Mouse (Mus musculus) adrenal gland, postnatal 4 days (tissue): ENCODE measurements at regions not wholly inside any gene's neighbourhood (a gene's known extent, or its start where the extent isn't known, plus 50 kb on each side); places are given as distances from the start of the nearest gene placed in this dataset.

Experiments used
- DNase-seq, 2 experiments: peaks; one replicate each; pipeline ENCODE4 v3.0.0; 2021 to 2022; ENCODE audit warnings: low spot score in 2 of 2, mixed read lengths in 2 of 2

DNA sequence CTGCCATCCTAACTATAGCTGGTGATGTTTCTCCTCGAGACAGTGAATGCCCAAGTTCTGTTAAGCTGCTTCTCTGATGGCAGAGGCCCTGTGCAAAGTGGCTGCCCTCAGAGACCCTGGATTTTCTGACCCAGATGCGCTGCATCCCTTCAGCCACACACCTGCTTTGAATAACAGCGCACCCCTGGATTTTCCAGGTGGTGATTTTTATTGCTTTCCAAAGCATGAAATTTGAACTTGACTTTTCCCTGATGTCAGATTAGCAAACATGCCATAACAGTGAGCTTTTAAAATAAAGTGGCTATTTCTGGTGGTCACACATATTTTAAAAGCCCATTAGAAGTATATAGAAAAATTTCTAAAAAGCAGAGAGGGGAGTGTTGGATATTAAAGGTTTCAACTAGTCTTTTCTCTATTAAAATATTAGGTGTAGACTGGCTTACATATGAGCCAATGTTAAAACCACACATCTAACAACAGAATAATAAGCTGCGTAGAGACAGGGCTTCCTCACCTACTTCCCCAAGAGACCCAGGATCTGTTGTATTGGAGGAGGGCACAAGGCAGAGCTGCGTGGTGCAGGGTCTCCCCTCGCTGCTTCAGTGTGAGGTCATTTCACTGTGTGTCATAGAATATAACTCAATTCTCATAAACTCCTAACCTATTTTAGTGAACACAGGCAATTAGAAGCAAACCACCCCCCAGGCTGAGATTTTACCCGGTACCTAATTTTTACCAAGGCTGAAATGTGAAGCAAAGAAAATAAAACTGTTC is 280.3 kb downstream of the Ccdc91 start:
- no peak for DNase-seq

DNA sequence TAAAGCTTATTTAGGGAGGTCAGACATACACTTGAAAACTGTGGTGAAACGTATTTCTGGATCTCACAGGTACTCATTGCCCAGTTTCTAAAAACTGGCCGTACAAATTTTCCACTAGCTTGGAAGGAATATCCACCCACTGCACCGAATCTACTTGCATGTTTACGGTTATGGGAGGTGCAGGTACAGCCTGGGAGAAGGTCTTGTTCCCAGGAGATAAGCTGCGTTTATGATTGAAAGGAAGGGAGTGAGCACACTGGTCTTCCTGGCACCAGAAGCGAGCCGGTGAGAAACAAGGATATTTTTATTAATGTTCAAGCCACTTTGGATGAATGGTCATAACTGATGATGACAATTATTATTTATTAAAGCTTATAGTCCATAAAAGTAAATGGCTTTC is 283.9 kb downstream of the Ccdc91 start:
- no peak for DNase-seq

DNA sequence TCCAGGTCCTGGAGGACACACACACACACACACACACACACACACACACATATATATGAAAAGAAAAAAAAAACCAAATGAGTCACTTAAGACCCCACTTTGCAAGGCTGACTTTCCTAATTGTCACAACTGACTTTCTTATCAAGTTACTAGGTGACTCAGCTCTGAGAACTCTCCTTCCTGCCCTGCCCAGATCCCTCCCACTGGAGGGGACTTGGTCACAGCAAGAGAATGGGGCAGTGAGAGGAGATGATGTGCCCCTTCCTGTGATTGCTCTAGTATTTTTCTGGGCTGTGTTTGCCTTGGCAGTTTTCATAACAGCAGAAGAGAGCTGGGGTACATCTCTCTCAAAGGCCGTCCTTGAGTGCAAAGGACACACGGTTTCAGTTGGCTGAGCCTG is 284.5 kb downstream of the Ccdc91 start:
- DNase-seq: no peak

DNA sequence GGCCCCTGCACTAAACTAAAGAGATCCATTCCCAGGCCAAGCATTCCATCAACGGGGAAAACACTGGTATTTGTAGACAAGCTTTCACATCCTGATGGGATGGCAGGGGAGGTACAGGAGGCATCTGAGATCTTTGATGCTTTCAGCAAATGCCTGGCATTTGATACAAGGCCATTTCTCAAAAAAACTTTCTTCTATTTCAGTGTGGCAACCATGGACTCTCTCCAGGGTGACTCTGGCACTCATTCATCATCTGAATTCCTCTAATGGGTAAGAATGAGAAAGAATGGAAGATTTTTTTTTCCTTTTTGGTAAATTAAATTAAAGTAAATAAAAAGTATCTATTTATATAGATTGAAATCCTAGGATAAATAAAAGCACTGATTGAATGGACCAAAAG is 281.8 kb upstream of the Far2 start:
- no peak for DNase-seq

DNA sequence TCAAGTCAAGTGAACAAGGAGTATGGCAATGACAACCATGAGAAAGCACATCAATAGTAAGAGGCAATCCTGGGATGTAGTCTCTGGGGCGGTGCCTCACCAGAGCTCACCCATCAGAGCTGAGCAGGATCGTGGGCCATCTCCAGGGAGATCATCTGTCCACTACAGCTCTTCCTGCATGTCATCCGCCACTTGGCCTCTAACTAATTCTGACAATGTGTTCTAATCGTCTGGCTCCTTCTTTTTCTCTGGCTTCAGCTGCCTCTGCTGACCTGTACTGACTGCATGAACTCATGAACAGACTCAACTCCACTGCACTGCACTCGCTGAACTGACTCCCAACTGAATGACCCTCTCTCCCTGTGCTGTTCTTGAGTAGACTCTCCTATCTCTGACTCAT is 277.9 kb upstream of the Far2 start:
- DNase-seq: no peak

DNA sequence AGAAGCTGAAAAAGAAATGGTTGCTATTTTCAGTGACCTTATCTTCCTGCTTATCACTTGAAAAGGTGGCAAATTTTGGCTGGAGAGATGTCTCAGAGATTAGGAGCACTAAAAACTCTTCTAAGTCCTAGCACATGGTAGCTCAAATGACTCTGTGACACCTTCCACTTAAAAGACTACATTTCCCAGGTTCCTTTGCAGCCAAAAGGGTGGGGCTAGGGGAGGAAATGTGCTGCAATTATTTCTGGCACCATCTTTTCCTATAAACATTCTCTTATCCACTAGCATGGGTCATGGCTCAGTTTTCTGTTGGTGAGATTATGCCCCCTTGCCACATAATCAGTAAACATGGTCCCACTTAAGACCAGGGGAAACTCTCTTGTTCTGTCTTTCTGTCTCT is 277.0 kb upstream of the Far2 start:
- no peak for DNase-seq

DNA sequence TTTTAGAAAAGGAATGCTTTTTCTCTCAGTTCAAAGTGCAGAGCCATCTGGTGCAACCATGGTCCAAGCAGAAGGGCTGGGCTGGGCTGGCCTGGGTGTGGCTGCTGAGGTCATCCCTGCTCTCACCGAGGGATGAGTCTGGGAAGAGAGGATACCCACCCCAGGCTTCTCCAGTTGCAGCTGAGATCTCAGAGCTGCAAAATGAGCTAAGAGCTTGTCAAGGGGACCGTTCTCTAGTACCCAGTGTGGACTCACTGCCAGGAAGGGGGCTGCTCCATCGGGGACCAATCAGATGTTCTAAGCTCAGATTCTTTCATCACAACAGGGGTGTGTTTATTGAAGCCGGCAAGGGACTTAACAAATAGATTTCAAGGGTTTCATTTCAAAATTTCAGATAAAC is 275.6 kb upstream of the Far2 start:
- no peak for DNase-seq

DNA sequence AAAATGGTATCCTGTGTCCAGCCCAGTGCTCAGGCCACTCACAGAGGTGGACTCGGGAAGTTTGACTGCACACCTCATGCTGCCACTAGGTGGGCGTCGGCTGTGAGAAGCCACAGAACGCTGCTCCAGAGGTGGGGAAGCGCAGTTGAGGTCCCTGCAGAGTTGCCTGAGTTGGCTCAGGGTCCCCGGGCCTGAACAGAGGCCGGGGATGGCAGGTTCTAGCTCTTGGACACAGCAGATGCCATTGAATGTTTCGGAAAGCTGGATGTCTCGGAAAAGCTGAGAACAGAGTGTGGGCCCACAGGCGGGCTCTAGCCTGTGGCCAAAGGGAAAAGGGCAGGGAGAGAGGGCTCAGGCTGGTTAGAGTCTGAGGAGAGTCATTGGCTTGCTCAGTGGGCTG is 273.2 kb upstream of the Far2 start:
- no peak for DNase-seq

DNA sequence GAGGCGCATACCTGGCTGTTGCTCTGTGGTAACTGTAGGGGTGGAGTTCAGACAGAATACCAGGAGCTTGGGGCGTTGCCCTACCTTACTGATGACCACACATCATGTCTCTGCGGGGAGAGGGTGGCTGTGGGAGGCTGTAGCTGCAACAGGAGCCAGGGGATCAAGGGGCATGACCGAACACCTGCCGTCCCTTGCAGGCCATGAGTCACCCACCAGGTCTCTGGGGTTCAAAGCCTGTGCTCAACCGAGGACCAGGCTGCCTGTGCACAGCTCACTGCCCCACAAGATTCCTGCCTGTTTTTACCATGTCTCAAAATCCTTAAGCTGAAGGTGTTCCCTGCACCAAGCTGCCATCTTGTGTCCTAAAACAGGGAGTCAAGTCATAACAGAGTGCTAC is 272.4 kb upstream of the Far2 start:
- DNase-seq: no peak

DNA sequence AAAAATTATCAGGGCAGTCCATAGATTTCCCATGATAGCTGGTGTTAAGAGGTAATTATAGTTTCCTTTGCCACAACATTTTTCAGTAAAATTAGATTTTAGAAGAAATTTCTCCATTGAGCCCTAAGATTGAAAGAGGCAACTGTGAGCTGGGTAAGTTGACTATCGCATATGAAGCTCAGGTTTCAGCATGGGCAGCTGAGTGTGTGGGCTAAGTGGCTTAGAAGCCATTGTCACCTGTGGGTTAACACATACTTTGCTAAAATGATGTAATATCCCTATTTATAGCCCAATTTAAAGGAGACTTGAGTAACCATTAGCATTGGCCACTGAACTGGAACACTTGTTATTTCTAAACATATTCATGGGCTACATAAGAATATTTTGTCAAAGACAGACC is 267.6 kb upstream of the Far2 start:
- no peak for DNase-seq

DNA sequence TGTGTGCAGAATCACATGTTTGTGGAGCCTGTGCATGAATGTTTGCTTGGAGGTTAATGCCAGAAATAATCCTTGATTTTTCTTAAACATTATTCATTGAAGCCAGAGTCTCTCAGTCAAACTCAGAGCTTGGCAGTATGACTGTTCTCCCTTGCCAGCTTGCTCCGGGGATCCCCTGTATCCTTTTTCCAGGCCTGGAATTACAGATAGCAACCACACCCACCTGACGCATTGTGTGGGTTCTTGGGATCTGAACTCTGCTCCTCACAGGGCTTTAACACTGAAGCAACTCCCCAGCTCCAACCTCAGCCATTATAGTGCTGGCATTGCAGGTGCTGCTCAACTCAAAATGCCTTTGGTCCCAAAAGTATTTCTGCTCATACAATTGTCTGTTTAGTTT is 262.8 kb upstream of the Far2 start:
- DNase-seq: no peak

DNA sequence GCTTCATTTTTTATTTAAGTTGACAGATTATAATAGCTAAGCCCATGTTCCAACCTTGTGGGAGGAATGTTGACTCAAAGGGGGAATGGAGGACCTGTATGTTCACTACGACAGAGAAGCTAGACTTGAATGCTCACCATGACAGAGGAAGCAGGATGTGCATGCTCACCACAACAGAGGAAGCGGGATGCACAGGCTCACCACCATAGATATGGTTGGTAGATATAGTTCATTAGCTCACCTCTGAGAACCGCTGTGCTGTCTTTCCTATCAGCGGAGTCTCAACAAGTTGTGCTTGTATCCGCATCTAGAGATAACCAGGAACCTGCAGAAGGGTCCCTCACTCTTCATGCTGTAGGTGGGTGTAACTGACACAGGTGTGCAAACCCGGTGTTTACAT is 262.2 kb upstream of the Far2 start:
- no peak for DNase-seq

DNA sequence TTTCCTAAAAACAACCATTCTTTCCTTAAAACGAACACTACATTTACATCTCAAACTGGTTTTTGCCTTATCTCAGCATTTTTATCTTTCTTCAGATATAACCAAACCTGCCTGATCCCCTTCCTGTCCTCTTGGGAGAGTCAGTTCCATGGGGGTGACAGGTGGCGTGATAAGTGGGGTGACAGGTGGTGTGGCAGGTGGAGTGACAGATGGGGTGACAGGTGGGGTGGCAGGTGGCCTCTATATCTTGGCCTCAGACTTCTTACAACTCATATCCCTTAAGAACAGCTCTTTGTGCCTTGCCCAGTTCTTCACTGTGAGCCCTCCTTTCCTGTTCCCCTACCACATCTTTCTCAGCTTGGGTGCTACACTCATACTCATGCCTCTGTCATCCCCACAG is 259.0 kb upstream of the Far2 start:
- no peak for DNase-seq

DNA sequence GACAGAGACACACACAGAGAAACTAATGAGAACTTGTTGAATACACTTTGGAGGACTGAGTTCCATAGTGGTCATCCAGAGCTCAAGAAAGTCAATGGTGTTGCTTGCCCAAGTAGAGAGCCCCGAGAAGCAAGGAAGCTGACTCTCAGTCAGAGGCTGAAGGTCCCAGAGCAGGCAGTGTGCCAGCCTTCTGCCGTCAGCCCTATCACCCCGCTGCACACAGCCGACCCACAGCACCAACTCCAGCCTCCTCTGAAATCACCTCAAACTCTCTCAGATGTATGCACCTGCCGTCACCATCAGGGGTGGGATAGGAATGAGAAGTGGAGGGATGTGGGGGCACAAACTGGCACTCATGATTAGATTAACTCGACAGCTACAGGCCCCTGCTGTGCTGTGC is 257.9 kb upstream of the Far2 start:
- no peak for DNase-seq

DNA sequence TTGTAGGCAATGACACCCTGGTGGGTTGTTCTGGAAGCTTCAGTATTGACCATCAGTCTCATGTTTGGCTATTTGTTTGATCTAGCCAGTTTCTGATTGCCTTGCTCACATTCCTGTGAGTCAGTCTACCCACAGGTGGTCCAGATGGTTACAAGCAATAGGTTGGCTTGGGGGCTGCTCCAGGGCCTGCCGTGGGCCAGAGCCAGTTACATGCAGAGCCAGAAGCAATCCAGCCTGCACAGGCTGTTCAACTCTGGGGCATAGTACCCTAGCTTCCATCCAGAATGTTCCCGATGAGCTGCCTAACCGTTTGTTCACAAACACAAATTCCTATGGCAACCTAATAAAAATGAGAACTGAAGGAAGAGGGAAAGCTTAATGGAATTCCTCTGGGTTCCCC is 253.2 kb upstream of the Far2 start:
- no peak for DNase-seq

DNA sequence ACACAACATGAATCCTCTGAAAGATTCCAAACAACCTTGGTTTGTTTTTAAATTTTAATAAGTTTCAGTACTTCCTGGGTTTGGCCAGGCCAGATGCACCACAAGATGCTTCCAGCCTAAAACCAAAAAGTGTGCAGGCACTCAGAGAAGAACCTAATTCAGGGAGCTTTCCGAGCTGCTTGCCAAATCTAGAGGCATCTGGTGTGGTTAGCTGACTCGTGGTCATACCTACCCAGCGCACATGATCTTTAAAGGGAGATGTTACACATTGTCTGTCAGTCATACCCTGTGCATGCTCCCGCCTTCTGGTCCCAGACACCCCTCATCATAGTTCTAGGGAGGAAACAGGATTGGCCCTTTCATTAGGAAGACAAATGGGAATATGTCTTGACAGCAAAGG is 252.7 kb upstream of the Far2 start:
- DNase-seq: no peak

DNA sequence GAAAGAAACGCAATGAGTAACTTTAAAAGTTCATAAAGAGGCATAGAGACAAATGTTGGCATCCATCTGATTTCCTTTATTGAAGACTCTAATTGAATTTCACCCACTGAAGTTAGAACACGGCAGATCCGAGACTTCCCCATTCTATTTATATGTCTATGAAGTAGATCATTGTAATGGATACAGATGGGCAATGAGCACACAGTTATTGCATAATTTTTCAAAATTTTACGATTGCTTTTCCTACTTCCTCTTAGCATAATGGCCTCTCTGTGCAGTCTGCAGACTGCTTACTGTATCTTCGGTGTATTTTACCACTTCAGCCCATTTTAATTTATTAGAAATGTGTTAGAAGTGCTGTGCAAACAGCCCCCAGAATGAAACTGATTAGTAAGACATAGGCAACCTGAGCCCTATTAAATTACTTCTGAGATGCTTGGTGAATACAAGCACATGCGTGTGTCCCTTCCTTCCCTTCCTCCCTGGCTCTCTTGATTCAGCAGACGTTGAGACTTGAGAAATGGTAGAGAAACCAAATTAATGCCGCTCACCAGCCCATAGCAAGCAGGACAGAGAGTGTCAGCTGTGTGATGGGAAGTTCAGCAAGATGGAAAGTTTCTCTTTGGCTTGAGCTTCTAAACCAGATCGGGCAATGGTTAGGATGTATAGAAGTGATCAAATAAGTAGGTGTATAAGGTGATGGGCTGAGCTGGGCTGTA is 247.9 kb upstream of the Far2 start:
- no peak for DNase-seq

DNA sequence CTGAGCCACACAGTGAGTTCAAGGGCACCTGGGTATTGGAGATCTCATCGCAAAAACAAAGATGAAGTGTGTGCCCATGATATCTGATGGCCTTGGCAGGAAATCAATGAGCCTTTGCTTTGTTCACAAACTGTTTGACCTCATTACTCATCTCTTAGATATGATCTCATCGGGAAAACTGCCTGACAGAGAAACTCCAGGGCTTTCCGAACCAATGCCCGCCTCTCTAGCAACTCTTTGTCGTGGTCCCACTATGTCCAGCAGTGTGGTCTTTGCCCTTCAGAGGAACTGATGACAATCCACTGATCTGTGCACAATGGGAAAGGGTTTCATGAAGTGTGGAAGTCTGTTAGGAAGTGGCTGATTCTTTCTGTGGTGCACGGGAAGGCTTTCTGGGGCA is 247.2 kb upstream of the Far2 start:
- peak in 1 of 2 experiments; percentile 7 for DNase-seq

DNA sequence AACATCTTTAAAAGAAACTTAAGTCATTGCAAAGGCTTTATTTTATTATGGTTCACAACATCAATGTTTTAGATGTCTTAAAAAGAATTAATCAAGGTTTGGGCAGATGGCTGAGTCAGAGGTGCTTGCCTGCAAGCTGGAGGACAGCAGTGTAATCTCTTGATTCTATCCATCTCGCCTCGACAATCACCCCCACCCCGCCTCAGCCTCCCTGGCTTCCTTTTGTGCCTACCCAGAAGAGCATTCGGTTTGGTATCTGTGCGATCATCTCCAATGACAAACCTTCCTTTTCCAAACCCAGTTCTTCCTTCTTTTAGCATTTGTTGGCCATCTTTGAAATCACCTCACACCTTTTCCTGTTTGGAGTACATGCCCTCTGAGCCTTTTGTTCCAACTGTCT is 246.2 kb upstream of the Far2 start:
- DNase-seq: no peak

DNA sequence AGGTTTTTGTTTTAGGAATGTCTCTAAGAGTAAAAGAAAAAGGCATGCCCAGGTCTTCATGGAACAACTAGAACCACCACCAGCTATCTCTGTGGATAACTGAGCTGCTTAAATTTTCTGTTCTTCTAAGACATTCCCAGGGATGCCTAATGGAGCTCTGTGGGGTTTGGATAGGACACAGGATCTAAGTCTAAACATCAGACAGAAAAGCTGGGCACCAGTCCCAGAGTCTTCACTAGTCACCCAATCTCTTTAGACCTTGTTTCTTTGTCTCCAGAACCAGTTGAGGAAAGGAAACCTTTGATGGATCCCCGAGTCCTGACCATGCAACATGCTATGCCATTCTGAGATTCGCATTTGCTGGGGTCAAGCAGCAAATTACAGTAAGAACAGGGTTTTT is 243.2 kb upstream of the Far2 start:
- no peak for DNase-seq

DNA sequence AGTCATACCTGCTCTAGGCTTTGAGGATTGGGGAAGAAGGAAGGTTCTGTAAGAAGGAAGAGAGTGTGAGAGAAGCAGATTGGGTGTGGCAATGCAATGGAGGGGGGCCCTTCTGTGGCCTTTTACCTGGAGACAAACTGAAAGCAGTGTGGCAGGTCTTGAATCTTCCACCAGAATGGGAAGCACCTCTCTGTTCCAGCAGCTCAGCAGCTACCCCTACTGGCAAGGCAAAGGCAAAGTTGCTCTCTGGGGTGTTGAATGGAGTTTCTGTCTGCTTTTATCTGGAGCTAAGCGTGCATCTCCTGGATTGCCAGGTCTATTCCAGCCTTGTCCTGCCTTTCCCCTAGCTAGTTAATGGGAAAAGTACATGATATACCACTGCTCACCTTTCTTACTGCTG is 236.3 kb upstream of the Far2 start:
- DNase-seq: peak; percentile 22 to 64

DNA sequence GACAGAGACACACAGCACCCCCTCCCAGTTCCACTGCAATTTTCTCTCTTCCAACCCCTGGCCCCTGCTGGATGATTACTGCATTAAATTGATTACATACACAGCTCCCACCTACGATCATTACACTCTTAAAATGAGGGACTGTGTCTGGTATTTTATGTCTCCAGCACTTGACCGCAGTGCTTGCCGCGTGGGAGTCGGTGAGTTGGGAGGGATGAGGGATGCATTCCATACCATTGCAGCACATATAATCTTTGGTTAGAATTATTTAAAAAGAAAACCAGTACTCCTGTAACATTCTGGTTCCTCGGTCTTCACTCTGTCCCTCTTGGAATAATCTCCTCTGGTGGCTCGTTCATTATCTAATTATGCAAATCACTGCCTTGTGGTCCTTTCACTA is 230.2 kb upstream of the Far2 start:
- DNase-seq: no peak

DNA sequence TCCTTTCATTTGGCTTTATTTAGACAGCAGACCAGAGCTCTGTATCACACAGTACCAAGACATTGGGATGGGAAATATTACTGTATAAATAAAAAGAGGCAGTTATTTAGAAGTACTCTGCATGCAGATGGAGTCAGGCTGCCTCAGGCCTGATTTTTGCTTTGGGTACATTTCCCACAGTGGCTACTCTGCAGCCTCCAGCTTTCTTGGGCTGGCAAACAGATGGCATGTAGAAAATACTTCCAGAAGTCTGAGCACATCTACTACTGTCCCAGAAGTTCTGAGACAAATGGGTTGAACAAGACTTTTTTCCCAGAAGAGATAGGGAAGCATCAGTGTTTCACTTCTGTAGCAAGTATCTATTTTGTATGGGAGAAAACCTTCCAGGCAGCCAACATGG is 229.8 kb upstream of the Far2 start:
- no peak for DNase-seq
